Mouse (Mus musculus) embryonic fibroblast, embryonic 13.5 days (primary cell): Measurements from ENCODE around the gene Grasp.

Source experiments
- CTCF ChIP-seq: IDR thresholded peaks from 2 replicates; pipeline ENCODE4 v1.5.1; 2011; ENCODE audit warnings: mild to moderate bottlenecking, control low read depth, low read length, moderate library complexity, borderline replicate concordance; ENCODE audit not compliant: insufficient read depth
- POLR2A ChIP-seq: IDR thresholded peaks from 2 replicates; pipeline ENCODE4 v1.6.1; 2011; ENCODE audit warnings: low read depth, mild to moderate bottlenecking, control low read depth, low read length, moderate library complexity

GRCm38 (mm10) chr15:101212435-101212834 lies 11.6 kb upstream of the Grasp start:
- TF ChIP-seq POLR2A: no peak
- no peak for TF ChIP-seq CTCF
